Mouse (Mus musculus): ENCODE measurements around the gene Gm136.

DNA sequence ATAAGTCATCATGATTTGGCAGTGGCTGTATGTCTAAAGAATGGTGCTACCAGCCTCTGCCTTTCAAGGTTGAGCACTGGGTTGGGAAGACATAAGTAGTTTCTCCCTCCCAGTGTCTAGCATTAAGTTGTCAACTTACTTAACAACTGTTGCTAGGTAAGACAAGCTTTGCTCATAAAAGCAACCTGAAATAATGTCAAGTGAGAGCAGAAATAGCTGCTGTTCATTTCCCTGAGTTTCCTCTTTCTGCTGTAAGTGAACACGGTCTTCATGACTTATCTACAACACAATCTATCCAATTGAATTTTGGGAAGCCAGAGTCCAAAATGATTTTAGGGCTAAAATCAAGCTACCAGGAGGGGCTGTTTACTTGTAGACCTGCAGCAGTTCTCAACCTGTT is at the start of gene Gm136:
- TF ChIP-seq POLR2A (IDR thresholded peaks at IDR 0.05; ENCODE audit: insufficient read depth, low read length): no peak
- no peak for TF ChIP-seq CTCF (IDR thresholded peaks at IDR 0.05; ENCODE audit: low read depth, low read length)

All from ES-Bruce4 (cell line).